Mouse (Mus musculus) embryonic facial prominence, embryonic 13.5 days (tissue): ENCODE data around the gene Slc22a22. TPM values are rescaled to one million over a fixed set of nuclear protein-coding genes. Genes with fewer than 3 reads are reported as not detected.

Source experiments
- ATAC-seq: fragments of 200-750 bp; cut with Nextera tagmentation; 2 replicates; pipeline ENCODE4 v1.8.0; 2017; ENCODE audit warnings: low read depth; ENCODE audit not compliant: insufficient number of reproducible peaks, insufficient read depth, low FRiP score, low TSS enrichment
- H3K27ac ChIP-seq: fragments of 300-500 bp; sonication (generic); 2 replicates; pipeline ENCODE4 v1.5.1; 2015; ENCODE audit warnings: moderate library complexity, mild to moderate bottlenecking, inconsistent platforms
- H3K27me3 ChIP-seq: fragments of 300-500 bp; sonication (generic); 2 replicates; pipeline ENCODE4 v1.6.1; 2015; ENCODE audit warnings: mild to moderate bottlenecking, inconsistent platforms
- H3K36me3 ChIP-seq: fragments of 300-500 bp; sonication (generic); 2 replicates; pipeline ENCODE4 v1.6.1; 2015; ENCODE audit warnings: mild to moderate bottlenecking, inconsistent platforms
- H3K4me1 ChIP-seq: fragments of 300-500 bp; sonication (generic); 2 replicates; pipeline ENCODE4 v1.6.1; 2015; ENCODE audit warnings: inconsistent platforms
- H3K4me2 ChIP-seq: fragments of 300-500 bp; sonication (generic); 2 replicates; pipeline ENCODE4 v1.6.1; 2015; ENCODE audit warnings: moderate library complexity, mild to moderate bottlenecking, inconsistent platforms
- H3K4me3 ChIP-seq: fragments of 300-500 bp; sonication (generic); 2 replicates; pipeline ENCODE4 v1.5.1; 2015; ENCODE audit warnings: mild to moderate bottlenecking, inconsistent platforms
- H3K9ac ChIP-seq: fragments of 300-500 bp; sonication (generic); 2 replicates; pipeline ENCODE4 v1.6.1; 2015; ENCODE audit warnings: mild to moderate bottlenecking, inconsistent platforms
- H3K9me3 ChIP-seq: fragments of 300-500 bp; sonication (generic); 2 replicates; pipeline ENCODE4 v1.6.1; 2016; ENCODE audit warnings: inconsistent platforms
- WGBS: fragments of 180-500 bp; shearing (Covaris S2); methylation state at CpG from one replicate; pipeline ENCODE4 v1.1.7; 2015; ENCODE audit warnings: mixed read lengths; 5-methylcytosine and 5-hydroxymethylcytosine counted together
- polyA plus RNA-seq: library from polyadenylated mRNA; unstranded; fragments of >200 nt; fragmentation: Nextera tagmentation; extraction: Ambion mirVana; gene quantifications from 2 replicates; pipeline ENCODE4 v1.2.1, GENCODE M21; 2015

The Slc22a22 gene
- not detected in 2 replicates for polyA plus RNA-seq

GRCm38 (mm10) chr15:57477525-57477924, at the start of gene Slc22a22:
Gene Slc22a22 (minus strand): TSS chr15:57477625.
- no peak for ATAC-seq
- no peaks in the 10 kb centered on the region for H3K27me3 ChIP-seq
- H3K9me3 ChIP-seq: no peaks in the 10 kb centered on the region
- H3K9ac ChIP-seq: no peak within 1 kb of the TSS
- no peak within 1 kb of the TSS for H3K27ac ChIP-seq
- no peaks in the 10 kb centered on the region for H3K36me3 ChIP-seq
- WGBS: 62% methylated on average over 2 of the region's 2 CpGs
- no peak within 1 kb of the TSS for H3K4me3 ChIP-seq
- H3K4me2 ChIP-seq: no peak within 1 kb of the TSS
- no peaks in the 10 kb centered on the region for H3K4me1 ChIP-seq

DNA sequence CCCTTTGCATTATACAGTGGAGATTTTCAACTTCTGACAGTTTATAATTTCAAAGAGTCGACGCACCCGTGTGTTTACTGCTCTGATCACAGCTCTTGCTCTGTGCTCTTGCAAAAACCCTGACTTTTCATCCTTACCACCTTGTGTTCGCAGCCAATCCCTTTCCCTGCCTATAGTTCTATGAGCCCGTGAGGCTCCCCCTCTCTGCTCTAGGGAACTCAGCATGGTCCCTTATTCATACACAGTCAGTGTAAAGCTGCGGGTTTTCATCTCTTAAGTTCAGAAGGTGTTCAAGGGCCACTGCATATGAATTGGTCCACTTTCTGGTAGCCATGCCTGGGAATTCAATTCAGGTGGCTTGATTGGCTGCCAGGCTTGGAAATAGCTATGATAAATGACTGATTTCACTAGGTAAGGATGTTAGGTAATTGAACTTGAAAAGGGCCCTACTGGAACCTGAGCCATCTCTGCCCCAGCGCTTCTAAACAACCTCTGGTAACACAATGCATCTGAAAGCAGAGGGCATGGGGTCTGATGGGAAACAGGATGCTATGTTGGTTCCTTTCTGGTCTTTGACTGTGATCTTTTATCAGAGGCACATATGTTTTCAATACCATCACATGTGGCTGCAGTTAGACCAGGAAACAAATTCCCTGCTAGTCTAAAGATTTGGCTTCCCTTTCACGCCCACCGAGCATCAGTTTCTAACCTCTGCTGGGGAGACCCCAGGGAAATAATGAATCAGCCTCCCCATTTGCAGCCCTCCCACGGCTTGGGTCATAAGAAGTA, 46.3 kb upstream of the Slc22a22 start:
- peaks cover 4% of the 10 kb centered on the region; the same call in 1 of the 2 replicates for H3K27me3 ChIP-seq
- H3K4me2 ChIP-seq: no peak overlapping the region
- no peak overlapping the region for H3K4me3 ChIP-seq
- peaks cover 18% of the 10 kb centered on the region for H3K4me1 ChIP-seq
- H3K36me3 ChIP-seq: no peaks in the 10 kb centered on the region
- no peak overlapping the region for H3K9ac ChIP-seq
- 0 out of 2 replicates have a peak overlapping the region, but pooled peaks have one; percentile 29 for H3K27ac ChIP-seq
- ATAC-seq: no peak
- no peaks in the 10 kb centered on the region for H3K9me3 ChIP-seq
- 32% methylated on average over 10 of the region's 10 CpGs for WGBS

- WGBS: 64% methylated on average over 1 of the region's 1 CpGs
- ATAC-seq: no peak
- Histone ChIP-seq H3K9me3 (no peaks in the 10 kb centered on the region), H3K27me3 (peaks cover 4% of the 10 kb centered on the region; the same call in 1 of the 2 replicates), H3K4me1 (peaks cover 18% of the 10 kb centered on the region), H3K4me2 (no peak overlapping the region), H3K36me3 (no peaks in the 10 kb centered on the region), H3K4me3 (no peak overlapping the region), H3K27ac (no peak overlapping the region), H3K9ac (no peak overlapping the region)
Measured at GRCm38 (mm10) chr15:57522160-57522559, 44.7 kb upstream of the Slc22a22 start.

DNA sequence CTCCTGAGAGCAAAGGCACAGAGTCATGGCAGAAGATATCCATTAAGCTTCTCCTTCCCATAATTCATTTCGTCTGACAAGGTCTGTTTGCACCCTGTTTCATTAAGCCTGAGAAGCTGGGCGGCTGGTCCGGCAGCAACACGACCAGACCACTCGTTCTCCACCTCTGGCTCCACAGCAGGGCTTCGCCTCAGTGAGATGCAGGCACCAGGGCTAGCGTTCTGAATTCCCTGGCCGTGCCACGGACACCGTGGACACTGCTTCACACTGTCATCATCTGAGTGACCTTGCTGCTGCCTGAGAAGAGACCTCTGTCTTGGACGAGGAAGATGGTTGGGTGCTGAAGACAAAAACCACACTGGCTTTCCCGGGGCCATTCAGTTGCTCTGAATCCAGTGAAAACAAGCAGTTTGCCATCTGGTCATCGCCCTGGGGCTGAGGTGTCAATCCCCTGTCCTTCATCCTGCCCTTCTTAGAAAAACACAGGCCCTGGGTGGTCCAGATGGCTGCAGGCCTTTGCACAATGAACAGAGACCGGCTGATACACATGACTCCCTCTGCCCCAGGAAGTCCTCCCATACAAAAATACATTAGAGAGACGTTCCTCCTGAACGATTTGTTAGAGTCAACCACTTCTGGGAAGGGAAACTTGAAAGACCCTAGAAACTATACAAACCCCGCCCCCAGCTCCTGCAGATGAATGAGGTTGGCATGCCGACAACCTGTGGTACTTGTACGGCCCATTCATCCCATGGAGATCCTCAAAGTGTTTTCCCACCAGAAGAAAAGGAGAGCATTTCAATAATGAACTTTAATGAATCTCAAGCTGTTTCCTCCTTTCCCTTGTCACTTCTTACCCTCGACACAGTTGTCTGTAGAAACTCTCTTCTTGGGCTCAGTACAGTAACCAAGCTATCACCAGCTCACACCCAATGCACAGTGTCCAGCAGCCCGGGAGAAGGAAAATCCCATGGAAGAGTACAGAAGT, 32.1 kb upstream of the Slc22a22 start:
- no peak overlapping the region for H3K4me3 ChIP-seq
- no peak overlapping the region for H3K27ac ChIP-seq
- H3K36me3 ChIP-seq: no peaks in the 10 kb centered on the region
- peaks cover 17% of the 10 kb centered on the region for H3K4me1 ChIP-seq
- WGBS: 26% methylated on average over 21 of the region's 21 CpGs
- peaks cover 7% of the 10 kb centered on the region for H3K9me3 ChIP-seq
- ATAC-seq: no peak
- peaks cover 3% of the 10 kb centered on the region; the same call in 1 of the 2 replicates for H3K27me3 ChIP-seq
- H3K9ac ChIP-seq: no peak overlapping the region
- H3K4me2 ChIP-seq: peak overlapping the region; percentile 24

GRCm38 (mm10) chr15:57508242-57509184, 31.1 kb upstream of the Slc22a22 start:
- peaks cover 3% of the 10 kb centered on the region; the same call in 1 of the 2 replicates for H3K27me3 ChIP-seq
- H3K4me1 ChIP-seq: peaks cover 25% of the 10 kb centered on the region
- peak overlapping the region; percentile 24 for H3K4me2 ChIP-seq
- H3K4me3 ChIP-seq: no peak overlapping the region
- 44% methylated on average over 11 of the region's 11 CpGs for WGBS
- no peak for ATAC-seq
- H3K27ac ChIP-seq: no peak overlapping the region
- no peak overlapping the region for H3K9ac ChIP-seq
- peaks cover 1% of the 10 kb centered on the region; the same call in 1 of the 2 replicates for H3K9me3 ChIP-seq
- no peaks in the 10 kb centered on the region for H3K36me3 ChIP-seq

GRCm38 (mm10) chr15:57504126-57504705, 26.8 kb upstream of the Slc22a22 start:
- 55% methylated on average over 9 of the region's 9 CpGs for WGBS
- 0 out of 2 replicates have a peak, but pooled peaks have one; percentile 43 for ATAC-seq
- Histone ChIP-seq H3K27me3 (peaks cover 2% of the 10 kb centered on the region; the same call in 1 of the 2 replicates), H3K4me3 (no peak overlapping the region), H3K36me3 (no peaks in the 10 kb centered on the region), H3K9ac (no peak overlapping the region), H3K9me3 (no peaks in the 10 kb centered on the region), H3K4me2 (no peak overlapping the region), H3K27ac (no peak overlapping the region), H3K4me1 (peaks cover 20% of the 10 kb centered on the region)

- no peak overlapping the region for H3K9ac ChIP-seq
- H3K27ac ChIP-seq: no peak overlapping the region
- peaks cover 15% of the 10 kb centered on the region for H3K4me1 ChIP-seq
- no peaks in the 10 kb centered on the region for H3K9me3 ChIP-seq
- no peak overlapping the region for H3K4me3 ChIP-seq
- no peaks in the 10 kb centered on the region for H3K36me3 ChIP-seq
- no peaks in the 10 kb centered on the region for H3K27me3 ChIP-seq
- 88% methylated on average over 3 of the region's 3 CpGs for WGBS
- ATAC-seq: no peak
- H3K4me2 ChIP-seq: no peak overlapping the region
Measured at GRCm38 (mm10) chr15:57503656-57504055, 26.2 kb upstream of the Slc22a22 start.

GRCm38 (mm10) chr15:57501559-57501958, 24.1 kb upstream of the Slc22a22 start:
- H3K27me3 ChIP-seq: no peaks in the 10 kb centered on the region
- no peak overlapping the region for H3K4me2 ChIP-seq
- H3K36me3 ChIP-seq: no peaks in the 10 kb centered on the region
- ATAC-seq: no peak
- no peaks in the 10 kb centered on the region for H3K9me3 ChIP-seq
- no peak overlapping the region for H3K9ac ChIP-seq
- no peak overlapping the region for H3K27ac ChIP-seq
- no peak overlapping the region for H3K4me3 ChIP-seq
- H3K4me1 ChIP-seq: peaks cover 15% of the 10 kb centered on the region

DNA sequence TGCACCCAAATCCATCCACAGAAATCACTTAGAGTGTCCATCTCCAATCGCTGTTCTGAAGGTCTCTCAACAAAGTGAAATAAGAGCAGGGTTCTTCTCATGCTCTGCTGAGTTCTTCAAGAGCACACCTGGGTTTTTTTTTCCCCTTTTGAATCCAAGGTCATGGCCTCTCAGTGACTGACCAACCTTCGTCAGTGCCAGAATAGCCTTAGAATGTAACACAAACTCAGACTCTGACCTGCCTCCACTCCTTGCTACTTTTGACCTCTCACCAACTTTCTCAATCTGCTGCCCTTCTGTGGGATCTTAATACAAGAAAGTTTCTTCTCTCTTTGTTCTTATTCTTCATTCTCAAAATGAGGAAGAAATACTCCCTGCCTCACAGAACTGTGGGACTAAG, 18.7 kb upstream of the Slc22a22 start:
- Histone ChIP-seq H3K27me3 (no peaks in the 10 kb centered on the region), H3K36me3 (no peaks in the 10 kb centered on the region), H3K27ac (no peak overlapping the region), H3K9me3 (no peaks in the 10 kb centered on the region), H3K4me3 (no peak overlapping the region), H3K9ac (no peak overlapping the region), H3K4me1 (no peaks in the 10 kb centered on the region), H3K4me2 (no peak overlapping the region)
- WGBS: 82% methylated on average over 2 of the region's 2 CpGs
- ATAC-seq: no peak

- H3K27ac ChIP-seq: no peak overlapping the region
- H3K9ac ChIP-seq: no peak overlapping the region
- no peaks in the 10 kb centered on the region for H3K36me3 ChIP-seq
- WGBS: 33% methylated on average over 2 of the region's 2 CpGs
- ATAC-seq: no peak
- H3K4me1 ChIP-seq: no peaks in the 10 kb centered on the region
- no peak overlapping the region for H3K4me3 ChIP-seq
- H3K27me3 ChIP-seq: no peaks in the 10 kb centered on the region
- no peak overlapping the region for H3K4me2 ChIP-seq
- H3K9me3 ChIP-seq: no peaks in the 10 kb centered on the region
Measured at GRCm38 (mm10) chr15:57482509-57482908, 5.1 kb upstream of the Slc22a22 start.
